Mouse (Mus musculus) spleen, adult 2 months (tissue): ENCODE data around the gene Uqcrq.

ENCODE experiments used
- CTCF ChIP-seq: fragments of 200-500 bp; IDR thresholded peaks from 2 replicates; pipeline ENCODE4 v1.5.1; 2011; ENCODE audit warnings: mild to moderate bottlenecking, inconsistent platforms; ENCODE audit not compliant: insufficient read depth, insufficient read length, insufficient replicate concordance; ENCODE audit errors: extremely low read depth
- POLR2A ChIP-seq: fragments of 200-500 bp; IDR thresholded peaks from 2 replicates; pipeline ENCODE4 v1.6.1; 2011; ENCODE audit warnings: low read depth, low read length, inconsistent platforms

DNA sequence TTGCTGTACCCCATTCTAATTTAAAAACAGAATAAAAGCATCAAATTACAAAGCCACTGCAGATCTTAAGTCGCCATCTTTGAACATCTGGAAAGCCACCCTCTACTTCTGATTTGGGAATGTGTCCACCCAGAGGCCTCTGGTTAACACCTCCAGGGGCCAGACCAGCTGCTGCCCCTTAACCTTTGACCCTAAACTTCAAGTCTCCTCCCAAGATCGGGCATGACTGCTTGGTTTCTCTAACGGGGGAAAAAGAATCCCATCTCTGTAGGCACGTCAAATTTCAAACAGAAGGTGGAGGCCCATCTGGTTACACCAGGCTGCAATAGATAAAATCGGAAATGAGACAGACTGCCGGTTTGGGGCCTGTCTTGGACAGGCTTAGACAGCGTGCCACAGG is 47.2 kb upstream of the Uqcrq start:
- TF ChIP-seq POLR2A: no peak
- no peak for TF ChIP-seq CTCF
